Mouse (Mus musculus) thymus, adult 2 months (tissue): ENCODE data around the gene Vmn2r74.

Experiments used
- CTCF ChIP-seq: fragments of 200-500 bp; IDR thresholded peaks from 2 replicates; pipeline ENCODE4 v1.5.1; 2012; ENCODE audit warnings: mild to moderate bottlenecking, control low read depth, low read length, moderate library complexity, borderline replicate concordance; ENCODE audit not compliant: control insufficient read depth, poor library complexity, insufficient read depth; ENCODE audit errors: extremely low read depth
- POLR2A ChIP-seq: fragments of 200-500 bp; IDR thresholded peaks from 2 replicates; pipeline ENCODE4 v1.6.1; 2012; ENCODE audit warnings: mild to moderate bottlenecking, low read length, control low read depth, moderate library complexity; ENCODE audit not compliant: control insufficient read depth, poor library complexity, insufficient read depth; ENCODE audit errors: extremely low read depth

DNA sequence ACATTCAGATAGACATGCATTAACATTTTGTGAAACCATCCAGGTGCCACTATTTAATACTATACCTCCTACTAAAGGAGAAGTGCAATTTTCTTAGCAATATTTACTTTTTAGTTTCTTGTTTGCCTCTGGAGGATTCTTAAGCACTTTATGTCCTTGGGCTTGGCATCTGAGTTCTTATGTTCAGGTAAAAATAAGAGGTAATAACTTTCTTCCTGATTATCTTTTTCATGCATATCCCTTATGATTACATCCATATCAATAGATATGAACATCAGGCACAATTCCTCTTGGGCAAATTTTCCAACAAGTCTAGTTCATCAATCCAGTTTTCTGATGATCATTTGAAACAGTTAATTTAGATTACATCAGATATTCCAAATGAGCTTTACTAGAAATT lies at the start of gene Vmn2r74:
- TF ChIP-seq POLR2A: no peak
- no peak for TF ChIP-seq CTCF
